Mouse (Mus musculus): ENCODE results near the gene Vezt.

Gene Vezt

GRCm38 (mm10) chr10:94037196-94037595 is 1.6 kb upstream of the Vezt start:
- no peak for DNase-seq

GRCm38 (mm10) chr10:94036375-94036758 is 750 bp upstream of the Vezt start:
- no peak for DNase-seq

- peak in 1 of 2 experiments; percentile 77 for DNase-seq
Observed at GRCm38 (mm10) chr10:94034876-94035657, 550 bp downstream of the Vezt start.

- DNase-seq = no peak
Observed at GRCm38 (mm10) chr10:94031164-94031563, 4.5 kb downstream of the Vezt start.

- no peak for DNase-seq
Observed at GRCm38 (mm10) chr10:94028493-94028892, 7.1 kb downstream of the Vezt start.

DNA sequence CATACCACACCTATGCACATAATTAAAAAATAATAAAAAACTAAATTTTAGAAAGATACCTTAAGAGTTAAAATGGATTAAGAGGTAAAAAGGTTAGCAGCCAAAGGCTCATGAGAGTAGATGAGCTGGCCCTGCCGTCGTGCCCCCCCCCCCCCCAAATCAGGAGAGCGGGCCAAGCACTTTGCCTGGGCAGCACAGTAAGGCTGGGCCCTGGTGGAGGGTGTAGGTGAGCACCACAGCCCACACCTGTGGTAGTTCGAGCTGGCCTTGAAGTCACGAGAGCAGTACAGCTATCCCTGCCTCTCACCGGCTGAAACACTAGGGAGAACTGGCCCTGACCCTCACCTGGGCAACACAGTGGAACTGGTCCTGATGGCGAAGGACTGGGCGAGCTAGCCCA is 10.5 kb downstream of the Vezt start:
- no peak for DNase-seq

DNA sequence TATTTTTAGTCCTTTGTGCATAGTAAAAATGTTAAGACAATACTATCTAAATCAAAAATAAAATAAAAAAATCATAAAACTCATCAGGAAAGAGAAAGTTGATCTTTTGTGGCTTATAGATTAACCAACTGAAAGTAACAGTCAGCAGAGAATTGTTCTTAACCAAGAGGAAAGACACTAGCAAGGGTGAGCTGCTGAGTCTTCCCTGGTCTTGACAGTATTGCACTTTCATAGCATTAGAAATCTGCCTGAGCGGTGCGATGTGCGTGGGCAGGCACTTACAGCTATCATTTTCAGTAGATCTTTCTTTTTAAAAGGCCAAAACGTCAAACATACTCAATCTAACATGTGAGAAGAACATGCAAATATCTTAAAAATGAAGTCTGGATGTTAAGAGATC is 14.6 kb downstream of the Vezt start:
- DNase-seq = no peak

- DNase-seq = no peak
Observed at GRCm38 (mm10) chr10:94020587-94020986, 15.0 kb downstream of the Vezt start.

DNA sequence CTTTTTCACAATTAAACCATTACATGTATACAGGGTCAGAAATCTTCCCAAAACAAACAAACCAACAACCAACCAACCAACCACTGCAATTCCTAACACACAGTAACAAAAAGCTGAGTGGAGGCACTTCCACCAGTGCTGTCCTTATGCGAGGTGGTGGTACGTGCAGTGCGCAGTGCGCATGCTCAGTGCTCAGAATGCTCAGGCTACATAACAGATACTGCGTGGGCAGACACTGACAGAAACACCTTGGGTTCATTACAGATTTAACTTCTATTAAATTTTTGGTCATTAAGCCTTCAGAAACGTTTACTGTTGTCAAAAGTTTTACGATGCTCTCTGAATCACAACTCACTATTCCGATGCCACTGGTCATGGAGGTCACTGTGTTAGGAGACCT is 18.2 kb downstream of the Vezt start:
- DNase-seq = no peak

DNA sequence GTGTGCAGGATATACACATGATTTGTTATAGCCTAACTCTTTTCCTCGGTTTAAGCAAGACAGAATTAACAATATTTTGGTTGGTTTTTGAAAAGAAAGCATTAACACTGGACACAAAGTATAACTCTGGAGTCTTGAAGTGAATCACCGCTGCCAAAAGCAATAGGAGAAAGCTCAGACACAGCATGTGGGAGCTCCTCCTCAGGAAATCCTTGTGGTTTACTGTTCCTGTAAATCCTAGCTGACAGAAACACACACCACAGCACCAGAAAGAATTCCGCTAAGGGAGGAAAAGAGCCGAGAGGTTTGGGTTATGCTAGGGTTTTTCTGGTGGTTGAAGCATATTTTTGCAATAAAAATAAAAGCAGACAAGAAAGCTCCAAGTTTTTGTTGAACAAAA is 21.4 kb downstream of the Vezt start:
- no peak for DNase-seq

DNA sequence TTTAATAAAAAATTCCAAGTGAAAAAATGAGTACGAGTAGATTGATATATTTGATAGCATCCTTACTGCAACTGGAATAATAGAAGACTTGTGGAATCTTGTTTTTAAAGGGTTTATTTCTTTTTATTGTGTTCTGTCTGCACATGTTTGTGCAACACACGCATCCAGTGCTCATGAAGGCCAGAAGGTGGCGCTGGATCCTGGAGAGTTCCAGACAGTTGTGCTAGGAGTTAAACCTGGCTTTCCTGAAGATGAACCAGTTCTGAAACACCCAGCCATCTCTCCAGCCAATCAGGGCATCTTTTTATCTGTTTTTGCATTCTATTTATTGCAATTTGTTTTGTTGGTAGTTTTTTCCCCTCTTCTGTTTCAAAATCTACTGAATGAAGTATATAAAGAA is 22.4 kb downstream of the Vezt start:
- peak; percentile 38 to 66 for DNase-seq

DNA sequence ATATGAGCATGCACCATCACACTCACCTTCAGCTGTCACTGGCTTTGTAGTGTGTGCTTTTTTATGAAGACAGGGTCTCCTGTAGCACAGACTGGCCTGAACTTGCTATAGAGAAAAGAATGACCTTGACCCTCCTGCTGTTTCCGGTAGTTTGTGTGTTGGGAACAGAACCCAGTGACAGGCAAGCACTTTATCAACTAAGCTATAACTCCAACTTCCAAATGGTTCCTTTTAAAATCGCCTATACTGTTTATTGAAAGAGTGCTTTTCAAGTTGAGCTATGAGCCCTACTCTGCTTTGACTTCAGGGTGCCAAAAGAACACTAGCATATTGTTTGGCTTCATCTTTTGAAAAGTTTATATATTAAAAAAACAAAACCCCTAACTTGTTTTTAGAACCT is 24.6 kb downstream of the Vezt start:
- DNase-seq = no peak

DNA sequence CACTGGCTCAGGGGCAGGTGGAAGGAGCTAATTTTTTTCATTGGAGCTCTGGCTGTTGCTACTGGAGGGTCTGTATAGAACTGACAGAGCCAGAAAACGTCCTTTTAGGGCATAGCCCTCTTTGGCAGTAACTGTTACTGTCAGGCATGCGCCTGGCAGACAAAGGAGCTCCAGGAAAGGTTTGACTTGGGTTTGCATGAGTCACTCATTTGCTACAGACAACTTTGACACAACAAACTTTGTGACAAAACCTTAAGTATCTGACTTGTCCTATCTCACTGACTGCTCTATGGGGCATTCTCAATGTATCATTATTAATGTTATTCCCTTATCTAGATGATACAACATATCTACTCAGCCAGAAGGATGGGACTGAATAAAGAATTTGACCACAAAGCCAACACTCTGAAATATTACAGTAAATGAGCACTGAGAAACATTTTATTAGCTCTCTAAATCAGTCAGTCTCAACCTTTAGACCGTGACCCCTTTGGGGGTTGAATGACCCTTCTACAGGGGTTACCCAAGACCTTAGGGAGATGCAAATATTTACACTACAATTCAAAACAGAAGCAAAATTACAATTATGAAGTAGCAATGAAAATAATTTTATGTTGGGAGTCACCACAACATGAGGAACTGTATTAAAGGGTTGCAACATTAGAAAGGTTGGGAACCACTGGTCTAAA is 25.5 kb downstream of the Vezt start:
- no peak for DNase-seq

DNA sequence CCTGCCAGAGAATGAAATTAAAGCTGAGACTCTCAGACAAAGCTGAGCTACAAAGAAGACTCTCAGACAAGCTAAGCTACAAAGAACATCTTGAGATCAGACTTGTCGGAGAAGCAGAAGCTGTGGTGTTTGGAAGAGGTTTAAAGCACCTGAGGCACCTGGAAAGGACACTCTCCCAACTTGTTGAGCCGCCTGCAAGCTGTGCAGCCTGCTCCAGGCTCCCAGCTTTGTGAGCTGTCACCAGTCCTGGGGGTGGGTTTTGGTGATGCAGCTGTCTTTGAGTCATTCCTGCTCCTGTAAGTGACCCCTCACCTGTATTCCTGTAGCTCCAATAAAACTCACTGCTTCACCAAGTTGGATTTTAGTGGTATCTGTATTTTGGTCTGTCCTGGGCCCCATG is 27.3 kb downstream of the Vezt start:
- DNase-seq = no peak

- DNase-seq = peak; percentile 35 to 46
Observed at GRCm38 (mm10) chr10:94000223-94000622, 35.4 kb downstream of the Vezt start.

- no peak for DNase-seq
Observed at GRCm38 (mm10) chr10:93999357-93999756, 36.3 kb downstream of the Vezt start.

GRCm38 (mm10) chr10:93995100-93995499 is 40.5 kb downstream of the Vezt start:
- no peak for DNase-seq

- DNase-seq = no peak
Observed at GRCm38 (mm10) chr10:93994136-93994535, 41.5 kb downstream of the Vezt start.

GRCm38 (mm10) chr10:93985357-93985756 is 50.3 kb downstream of the Vezt start:
- no peak for DNase-seq

GRCm38 (mm10) chr10:93969306-93969705 is 66.3 kb downstream of the Vezt start:
- no peak for DNase-seq

DNA sequence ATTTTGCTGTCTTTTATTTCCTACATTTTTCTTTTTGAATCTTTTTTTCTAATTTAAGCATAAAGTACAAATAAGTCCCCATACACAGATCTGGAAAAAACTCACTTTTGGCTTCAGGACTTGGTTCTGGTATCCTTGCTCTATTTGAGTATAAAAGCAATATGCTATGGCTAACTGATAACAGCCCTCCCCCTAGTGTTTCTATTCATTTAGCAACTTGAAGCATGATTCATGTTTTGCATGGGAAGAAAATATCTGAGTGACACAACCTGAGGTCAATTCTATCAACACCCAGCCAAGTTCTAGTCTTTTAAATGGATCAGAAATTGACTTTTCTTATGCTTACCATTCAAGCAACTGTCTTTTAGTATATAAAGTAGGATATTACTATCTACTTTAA is 68.1 kb downstream of the Vezt start:
- no peak for DNase-seq

DNA sequence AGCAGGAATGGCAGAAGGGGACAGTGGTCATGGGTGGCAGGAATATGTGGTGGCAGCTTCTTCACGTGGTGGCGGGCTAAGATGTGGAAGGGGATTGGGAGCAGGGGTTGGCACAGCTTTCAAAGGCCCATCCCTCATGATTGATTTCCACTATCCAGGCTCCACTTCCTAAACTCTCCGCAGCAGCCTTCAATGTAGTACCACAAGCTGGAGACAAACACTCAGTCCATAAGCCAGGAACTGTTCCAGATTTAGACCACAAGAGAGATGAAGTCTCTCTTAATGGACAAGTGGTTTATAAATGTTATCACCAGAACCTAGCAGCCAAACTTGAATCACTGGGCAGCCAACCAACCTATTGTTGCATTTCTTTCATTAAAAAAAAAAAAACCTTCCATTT is 81.6 kb downstream of the Vezt start:
- no peak for DNase-seq

DNA sequence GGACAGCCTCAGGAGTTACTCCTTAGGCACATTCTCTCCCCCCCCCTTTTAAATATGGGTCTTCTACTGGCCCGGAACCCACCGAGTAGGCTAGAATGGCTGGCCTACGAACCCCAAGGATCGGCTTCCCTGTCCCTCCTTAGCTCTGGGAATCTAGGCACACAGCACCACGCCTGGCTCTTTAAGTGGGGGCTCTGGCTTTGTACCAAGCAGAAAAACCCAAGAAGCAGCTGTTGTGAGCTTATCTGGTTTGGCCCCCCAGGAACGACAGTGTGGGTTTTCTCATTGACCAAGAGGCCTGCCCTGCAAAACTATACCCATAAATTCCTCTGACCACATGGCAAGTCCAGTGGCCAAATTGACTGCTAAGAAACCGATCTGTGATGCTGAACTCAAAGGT is 82.1 kb downstream of the Vezt start:
- DNase-seq = no peak

DNA sequence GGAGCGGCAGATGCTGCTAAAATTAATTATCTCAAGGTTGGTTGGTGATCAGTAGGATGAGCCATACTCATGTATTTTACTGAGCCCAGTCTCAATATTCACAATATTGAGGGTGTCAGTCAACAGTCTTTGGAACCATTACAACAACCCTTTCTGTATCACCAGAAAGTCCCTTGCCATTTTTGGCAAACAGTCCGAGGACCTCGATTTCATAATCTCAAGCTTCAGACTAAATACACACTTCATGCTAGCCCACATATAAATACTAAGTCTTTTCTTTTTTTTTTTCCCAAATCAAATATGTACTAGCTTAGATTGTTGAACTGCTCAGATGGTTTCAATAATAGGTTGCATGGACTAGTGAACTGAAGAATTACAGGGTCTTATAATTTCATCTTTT is 84.6 kb downstream of the Vezt start:
- DNase-seq = no peak

DNA sequence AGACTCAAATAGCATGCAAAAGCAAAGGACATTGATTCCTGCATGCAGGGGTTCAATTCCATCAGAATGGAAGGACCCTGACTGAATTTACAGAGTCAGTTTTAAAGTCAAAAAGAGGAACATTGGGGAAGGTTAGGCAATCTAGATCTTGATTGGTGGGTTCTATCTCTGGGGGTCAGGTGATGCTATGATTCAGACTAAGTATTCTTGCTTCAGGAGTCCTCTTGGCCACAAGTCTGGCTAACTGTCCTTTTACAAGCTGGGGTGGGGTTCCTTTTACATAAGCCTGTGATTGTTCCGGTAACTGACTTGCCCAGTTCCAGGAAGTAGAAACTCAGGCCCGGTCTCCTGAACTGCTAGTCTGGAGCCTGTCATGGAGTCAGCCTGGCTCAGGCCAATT is 85.7 kb downstream of the Vezt start:
- no peak for DNase-seq

Data from cerebellum, postnatal 25 days (tissue).